Mouse (Mus musculus): ENCODE results near the gene Glcci1. TPM values are rescaled to one million over a fixed set of nuclear protein-coding genes. Genes with fewer than 3 reads are reported as not detected.

Glcci1 gene
- total RNA-seq, 1 experiment = 0.94 TPM

- TF ChIP-seq HCFC1 (IDR thresholded peaks at IDR 0.05; ENCODE audit: borderline replicate concordance, insufficient read depth, low read length) = no peak
- TF ChIP-seq MAFK (IDR thresholded peaks at IDR 0.05; ENCODE audit: insufficient read depth, low read depth, low read length) = no peak
- no peak for TF ChIP-seq CHD2 (IDR thresholded peaks at IDR 0.05; ENCODE audit: low read depth, low read length)
- no peak for TF ChIP-seq ZNF384 (IDR thresholded peaks at IDR 0.05; ENCODE audit: low read depth, low read length)
- no peak for TF ChIP-seq ZC3H11A (IDR thresholded peaks at IDR 0.05; ENCODE audit: borderline replicate concordance, low read depth, low read length)
- DNase-seq (ENCODE audit: low read depth, low spot score) = no peak
These were observed 35.4 kb downstream of the Glcci1 start for GRCm38 (mm10) chr6:8544822-8545221.

GRCm38 (mm10) chr6:8545780-8546179, 36.4 kb downstream of the Glcci1 start:
- no peak for DNase-seq (ENCODE audit: low read depth, low spot score)
- Histone ChIP-seq H3K27ac (ENCODE audit: insufficient read depth, low read depth, low read length, poor library complexity, severe bottlenecking) (no peak overlapping the region), H3K36me3 (ENCODE audit: control insufficient read depth, insufficient read depth, low read length, poor library complexity, severe bottlenecking) (no peaks in the 10 kb centered on the region), H3K9me3 (ENCODE audit: control insufficient read depth, insufficient read depth, low read depth, low read length) (no peaks in the 10 kb centered on the region), H3K9ac (ENCODE audit: insufficient read depth, low read depth, low read length, poor library complexity, severe bottlenecking) (no peak overlapping the region), H3K4me1 (ENCODE audit: control insufficient read depth in 2 of 2, insufficient read depth in 2 of 2, low read length in 2 of 2, poor library complexity in 1 of 2) (no peaks in the 10 kb centered on the region), H3K4me3 (ENCODE audit: insufficient read depth in 1 of 2, low read depth in 1 of 2, low read length in 2 of 2, poor library complexity in 1 of 2, severe bottlenecking in 1 of 2) (no peak overlapping the region)
- in situ Hi-C loops (cut with MboI; ENCODE audit: low sequenced_read_pairs in 2 of 2, unreplicated experiment in 2 of 2) = no loop called here
- TF ChIP-seq MAFK (IDR thresholded peaks at IDR 0.05; ENCODE audit: insufficient read depth, low read depth, low read length) = no peak
- no peak for TF ChIP-seq ZNF384 (IDR thresholded peaks at IDR 0.05; ENCODE audit: low read depth, low read length)
- no peak for TF ChIP-seq CHD2 (IDR thresholded peaks at IDR 0.05; ENCODE audit: low read depth, low read length)
- TF ChIP-seq HCFC1 (IDR thresholded peaks at IDR 0.05; ENCODE audit: borderline replicate concordance, insufficient read depth, low read length) = no peak
- no peak for TF ChIP-seq ZC3H11A (IDR thresholded peaks at IDR 0.05; ENCODE audit: borderline replicate concordance, low read depth, low read length)

More at GRCm38 (mm10) chr6:8544822-8545221, 35.4 kb downstream of the Glcci1 start:
- Histone ChIP-seq H3K9ac (ENCODE audit: insufficient read depth, low read depth, low read length, poor library complexity, severe bottlenecking) (no peak overlapping the region), H3K27ac (ENCODE audit: insufficient read depth, low read depth, low read length, poor library complexity, severe bottlenecking) (no peak overlapping the region), H3K36me3 (ENCODE audit: control insufficient read depth, insufficient read depth, low read length, poor library complexity, severe bottlenecking) (no peaks in the 10 kb centered on the region), H3K4me1 (ENCODE audit: control insufficient read depth in 2 of 2, insufficient read depth in 2 of 2, low read length in 2 of 2, poor library complexity in 1 of 2) (no peaks in the 10 kb centered on the region), H3K9me3 (ENCODE audit: control insufficient read depth, insufficient read depth, low read depth, low read length) (no peaks in the 10 kb centered on the region), H3K4me3 (ENCODE audit: insufficient read depth in 1 of 2, low read depth in 1 of 2, low read length in 2 of 2, poor library complexity in 1 of 2, severe bottlenecking in 1 of 2) (no peak overlapping the region)
- in situ Hi-C loops (cut with MboI; ENCODE audit: low sequenced_read_pairs in 2 of 2, unreplicated experiment in 2 of 2) = no loop called here

DNA sequence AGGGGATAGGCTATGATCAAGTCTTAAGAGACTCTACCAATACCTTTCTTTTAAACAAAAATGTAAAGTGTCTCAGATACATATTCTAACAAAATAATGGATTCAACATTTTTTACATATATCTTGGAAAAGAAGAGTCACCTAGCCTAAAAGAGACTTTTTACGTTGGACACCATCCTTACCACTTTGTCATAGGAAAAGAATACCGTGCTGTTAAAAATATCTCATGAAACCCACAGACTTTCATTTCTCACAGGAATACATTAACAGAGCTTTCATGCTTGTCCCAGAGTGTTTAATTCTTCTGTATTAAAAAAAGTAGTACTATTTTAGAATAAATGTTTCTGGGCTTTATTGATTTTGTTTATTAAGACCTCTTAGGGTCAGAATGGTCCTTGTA, 41.8 kb downstream of the Glcci1 start:
- H3K4me1 ChIP-seq (ENCODE audit: control insufficient read depth in 2 of 2, insufficient read depth in 2 of 2, low read length in 2 of 2, poor library complexity in 1 of 2) = no peaks in the 10 kb centered on the region
- no peak overlapping the region for H3K27ac ChIP-seq (ENCODE audit: insufficient read depth, low read depth, low read length, poor library complexity, severe bottlenecking)
- in situ Hi-C loops (cut with MboI; ENCODE audit: low sequenced_read_pairs in 2 of 2, unreplicated experiment in 2 of 2) = no loop called here
- no peak overlapping the region for H3K4me3 ChIP-seq (ENCODE audit: insufficient read depth in 1 of 2, low read depth in 1 of 2, low read length in 2 of 2, poor library complexity in 1 of 2, severe bottlenecking in 1 of 2)
- H3K9ac ChIP-seq (ENCODE audit: insufficient read depth, low read depth, low read length, poor library complexity, severe bottlenecking) = no peak overlapping the region
- DNase-seq (ENCODE audit: low read depth, low spot score) = no peak
- no peaks in the 10 kb centered on the region for H3K36me3 ChIP-seq (ENCODE audit: control insufficient read depth, insufficient read depth, low read length, poor library complexity, severe bottlenecking)
- H3K9me3 ChIP-seq (ENCODE audit: control insufficient read depth, insufficient read depth, low read depth, low read length) = no peaks in the 10 kb centered on the region
- no peak for TF ChIP-seq ZC3H11A (IDR thresholded peaks at IDR 0.05; ENCODE audit: borderline replicate concordance, low read depth, low read length)
- no peak for TF ChIP-seq ZNF384 (IDR thresholded peaks at IDR 0.05; ENCODE audit: low read depth, low read length)
- no peak for TF ChIP-seq CHD2 (IDR thresholded peaks at IDR 0.05; ENCODE audit: low read depth, low read length)
- no peak for TF ChIP-seq HCFC1 (IDR thresholded peaks at IDR 0.05; ENCODE audit: borderline replicate concordance, insufficient read depth, low read length)
- no peak for TF ChIP-seq MAFK (IDR thresholded peaks at IDR 0.05; ENCODE audit: insufficient read depth, low read depth, low read length)

DNA sequence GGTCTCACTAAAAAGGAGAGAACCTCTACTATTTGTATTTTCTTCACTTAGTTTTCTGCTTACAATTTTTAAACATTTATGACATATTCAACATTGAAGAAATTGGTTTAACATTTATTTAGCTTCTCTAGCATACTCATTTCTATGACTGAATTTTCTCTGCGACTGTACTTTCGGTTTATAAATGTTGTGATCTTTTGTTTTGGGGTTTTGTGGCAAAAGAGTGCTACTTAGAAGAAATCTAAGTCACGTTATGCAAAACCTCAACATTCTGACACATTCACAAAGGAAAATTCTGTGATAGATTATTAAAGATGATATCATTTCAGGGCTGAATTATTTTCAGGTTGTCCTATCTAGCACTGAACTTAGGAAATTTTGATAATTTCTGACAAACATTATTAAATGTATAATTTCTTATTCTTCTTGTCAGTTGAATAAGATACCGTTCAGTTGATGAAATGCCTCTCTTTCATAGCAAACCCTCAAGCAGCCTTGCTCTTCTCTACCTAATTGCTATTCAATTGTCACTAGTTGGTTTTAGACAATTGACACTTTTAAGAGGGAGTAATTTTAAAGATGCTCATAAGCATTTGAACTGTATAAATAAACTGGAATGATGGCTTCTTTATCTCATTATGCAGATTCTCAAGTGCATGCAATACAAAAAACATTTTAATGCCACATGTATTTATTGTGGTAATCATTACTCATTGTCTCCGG, 47.6 kb downstream of the Glcci1 start:
- no peak overlapping the region for H3K9ac ChIP-seq (ENCODE audit: insufficient read depth, low read depth, low read length, poor library complexity, severe bottlenecking)
- no peak overlapping the region for H3K27ac ChIP-seq (ENCODE audit: insufficient read depth, low read depth, low read length, poor library complexity, severe bottlenecking)
- no peaks in the 10 kb centered on the region for H3K36me3 ChIP-seq (ENCODE audit: control insufficient read depth, insufficient read depth, low read length, poor library complexity, severe bottlenecking)
- DNase-seq (ENCODE audit: low read depth, low spot score) = no peak
- H3K4me1 ChIP-seq (ENCODE audit: control insufficient read depth in 2 of 2, insufficient read depth in 2 of 2, low read length in 2 of 2, poor library complexity in 1 of 2) = no peaks in the 10 kb centered on the region
- H3K4me3 ChIP-seq (ENCODE audit: insufficient read depth in 1 of 2, low read depth in 1 of 2, low read length in 2 of 2, poor library complexity in 1 of 2, severe bottlenecking in 1 of 2) = no peak overlapping the region
- in situ Hi-C loops (cut with MboI; ENCODE audit: low sequenced_read_pairs in 2 of 2, unreplicated experiment in 2 of 2) = no loop called here
- TF ChIP-seq ZC3H11A (IDR thresholded peaks at IDR 0.05; ENCODE audit: borderline replicate concordance, low read depth, low read length) = no peak
- no peak for TF ChIP-seq ZNF384 (IDR thresholded peaks at IDR 0.05; ENCODE audit: low read depth, low read length)
- no peak for TF ChIP-seq MAFK (IDR thresholded peaks at IDR 0.05; ENCODE audit: insufficient read depth, low read depth, low read length)
- no peak for TF ChIP-seq HCFC1 (IDR thresholded peaks at IDR 0.05; ENCODE audit: borderline replicate concordance, insufficient read depth, low read length)
- TF ChIP-seq CHD2 (IDR thresholded peaks at IDR 0.05; ENCODE audit: low read depth, low read length) = no peak
- H3K9me3 ChIP-seq (ENCODE audit: control insufficient read depth, insufficient read depth, low read depth, low read length) = no peaks in the 10 kb centered on the region
